Mouse (Mus musculus) right cerebral cortex, adult 18-20 months (tissue): Measurements from ENCODE around the gene Ctns.
A peak's percentile ranks its signal among the peaks of the same experiment; 100 is the strongest.

Source experiments
- DNase-seq: peaks from one replicate; pipeline ENCODE4 v3.0.0; 2022; ENCODE audit warnings: mixed read lengths

Gene Ctns

GRCm38 (mm10) chr11:73137591-73138501, 61.0 kb downstream of the Ctns start, which contains the start of gene Haspin:
Gene Haspin (minus strand): TSS chr11:73138294.
- DNase-seq = peak; percentile 89

- DNase-seq = no peak
Observed at GRCm38 (mm10) chr11:73137116-73137515, 61.7 kb downstream of the Ctns start.

GRCm38 (mm10) chr11:73136587-73136986, 62.3 kb downstream of the Ctns start:
- no peak for DNase-seq

- no peak for DNase-seq
Observed at GRCm38 (mm10) chr11:73134222-73134621, 64.6 kb downstream of the Ctns start.
